Mouse (Mus musculus) ES-E14 (cell line): ENCODE measurements around the gene Zbtb7a. TPM values are rescaled to one million over a fixed set of nuclear protein-coding genes. Genes with fewer than 3 reads are reported as not detected.

ENCODE experiments used
- DNase-seq: peaks from one replicate; pipeline ENCODE4 v3.0.0-alpha.2; 2013; ENCODE audit warnings: low read depth, low spot score
- H3K27ac ChIP-seq: 2 replicates; pipeline ENCODE4 v1.5.1; 2012; ENCODE audit warnings: low read depth, mild to moderate bottlenecking, low read length, moderate library complexity, mixed read lengths; ENCODE audit not compliant: poor library complexity, insufficient read depth, severe bottlenecking
- H3K36me3 ChIP-seq: 2 replicates; pipeline ENCODE4 v1.6.1; 2012; ENCODE audit warnings: mild to moderate bottlenecking, low read length, moderate library complexity, mixed read lengths; ENCODE audit not compliant: control insufficient read depth, poor library complexity, insufficient read depth, severe bottlenecking
- H3K4me1 ChIP-seq, 2 experiments: fragments of 150-350 bp in 1 of 2; sonication (generic) in 1 of 2; 2 replicates each; pipeline ENCODE4 v1.6.1; 2012; ENCODE audit warnings: low read length in 2 of 2, mild to moderate bottlenecking in 1 of 2, mixed read lengths in 1 of 2; ENCODE audit not compliant: control insufficient read depth in 2 of 2, insufficient read depth in 2 of 2, poor library complexity in 1 of 2
- H3K4me3 ChIP-seq, 2 experiments: fragments of 150-350 bp in 1 of 2; sonication (generic) in 1 of 2; 2 replicates each; pipeline ENCODE4 v1.5.1; 2012; ENCODE audit warnings: low read length in 2 of 2, low read depth in 1 of 2, mild to moderate bottlenecking in 1 of 2, mixed read lengths in 1 of 2; ENCODE audit not compliant: insufficient read depth in 1 of 2, poor library complexity in 1 of 2, severe bottlenecking in 1 of 2
- H3K9ac ChIP-seq: 2 replicates; pipeline ENCODE4 v1.6.1; 2012; ENCODE audit warnings: low read depth, mild to moderate bottlenecking, low read length, mixed read lengths; ENCODE audit not compliant: poor library complexity, insufficient read depth, severe bottlenecking
- H3K9me3 ChIP-seq: fragments of 150-350 bp; sonication (generic); 2 replicates; pipeline ENCODE4 v1.6.1; 2012; ENCODE audit warnings: low read depth, mild to moderate bottlenecking, low read length; ENCODE audit not compliant: control insufficient read depth, insufficient read depth
- CHD2 ChIP-seq: IDR thresholded peaks from 2 replicates; pipeline ENCODE4 v1.6.1; 2014; ENCODE audit warnings: mild to moderate bottlenecking, low read depth, low read length, inconsistent platforms
- HCFC1 ChIP-seq: IDR thresholded peaks from 2 replicates; pipeline ENCODE4 v1.6.1; 2012; ENCODE audit warnings: low read length, inconsistent platforms, borderline replicate concordance; ENCODE audit not compliant: insufficient read depth
- MAFK ChIP-seq: IDR thresholded peaks from 2 replicates; pipeline ENCODE4 v1.6.1; 2014; ENCODE audit warnings: mild to moderate bottlenecking, low read depth, low read length, inconsistent platforms; ENCODE audit not compliant: insufficient read depth
- ZC3H11A ChIP-seq: IDR thresholded peaks from 2 replicates; pipeline ENCODE4 v1.6.1; 2012; ENCODE audit warnings: low read depth, mild to moderate bottlenecking, inconsistent platforms, low read length, borderline replicate concordance
- ZNF384 ChIP-seq: IDR thresholded peaks from 2 replicates; pipeline ENCODE4 v1.6.1; 2012; ENCODE audit warnings: low read depth, low read length, inconsistent platforms
- in situ Hi-C, 2 experiments: fragments of 600-800 bp; cut with MboI; formaldehyde crosslinking; loops; one replicate each; pipeline ENCODE4 v1.15.1; 2025; ENCODE audit warnings: low sequenced_read_pairs in 2 of 2, inconsistent platforms in 1 of 2; ENCODE audit not compliant: unreplicated experiment in 2 of 2
- total RNA-seq: library from RNA; depleted of rRNA; stranded (reverse); fragments of 300-350 nt; gene quantifications from 2 replicates; pipeline ENCODE4 v1.2.3, GENCODE M21; 2012

Gene Zbtb7a
- total RNA-seq, 1 experiment = 15.7 TPM

DNA sequence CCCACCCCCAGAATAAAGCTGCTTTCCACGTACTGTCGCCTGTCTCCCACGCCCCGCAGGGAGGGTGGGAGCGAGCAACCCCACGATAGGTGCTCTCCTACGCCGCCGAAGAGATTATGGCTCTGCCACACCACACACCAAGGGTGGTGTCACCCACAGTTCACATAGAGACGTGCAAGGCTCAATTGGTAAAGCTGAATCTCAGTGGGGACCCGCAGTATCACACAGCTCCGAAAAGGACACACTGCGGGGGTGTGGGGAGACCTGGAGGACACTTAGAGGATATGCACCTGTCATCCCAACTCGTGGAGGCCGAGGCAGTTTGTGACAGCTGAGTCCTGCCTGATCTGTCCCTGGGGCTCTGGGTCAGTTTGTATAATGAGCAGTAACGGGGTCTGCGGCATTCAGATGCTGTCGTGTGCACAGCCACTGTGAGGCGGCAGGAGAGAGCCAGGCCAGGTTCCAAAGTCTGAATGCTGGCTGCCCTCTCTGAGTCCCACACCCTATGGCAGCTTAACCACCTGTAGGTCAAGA lies 58.0 kb downstream of the Zbtb7a start:
- Histone ChIP-seq H3K36me3 (peaks cover 3% of the 10 kb centered on the region; the same call in 1 of the 2 replicates), H3K9me3 (no peaks in the 10 kb centered on the region), H3K4me1 (peaks cover 2 to 23% of the 10 kb centered on the region in 2 experiments; a peak in 3 of 4 replicates), H3K27ac (no peak overlapping the region), H3K4me3 (peak overlapping the region; percentile 68 to 87), H3K9ac (peak overlapping the region; percentile 94)
- DNase-seq = no peak
- TF ChIP-seq ZNF384 (no peak), HCFC1 (no peak), ZC3H11A (no peak), CHD2 (no peak), MAFK (no peak)
- in situ Hi-C loops = no loop called here

DNA sequence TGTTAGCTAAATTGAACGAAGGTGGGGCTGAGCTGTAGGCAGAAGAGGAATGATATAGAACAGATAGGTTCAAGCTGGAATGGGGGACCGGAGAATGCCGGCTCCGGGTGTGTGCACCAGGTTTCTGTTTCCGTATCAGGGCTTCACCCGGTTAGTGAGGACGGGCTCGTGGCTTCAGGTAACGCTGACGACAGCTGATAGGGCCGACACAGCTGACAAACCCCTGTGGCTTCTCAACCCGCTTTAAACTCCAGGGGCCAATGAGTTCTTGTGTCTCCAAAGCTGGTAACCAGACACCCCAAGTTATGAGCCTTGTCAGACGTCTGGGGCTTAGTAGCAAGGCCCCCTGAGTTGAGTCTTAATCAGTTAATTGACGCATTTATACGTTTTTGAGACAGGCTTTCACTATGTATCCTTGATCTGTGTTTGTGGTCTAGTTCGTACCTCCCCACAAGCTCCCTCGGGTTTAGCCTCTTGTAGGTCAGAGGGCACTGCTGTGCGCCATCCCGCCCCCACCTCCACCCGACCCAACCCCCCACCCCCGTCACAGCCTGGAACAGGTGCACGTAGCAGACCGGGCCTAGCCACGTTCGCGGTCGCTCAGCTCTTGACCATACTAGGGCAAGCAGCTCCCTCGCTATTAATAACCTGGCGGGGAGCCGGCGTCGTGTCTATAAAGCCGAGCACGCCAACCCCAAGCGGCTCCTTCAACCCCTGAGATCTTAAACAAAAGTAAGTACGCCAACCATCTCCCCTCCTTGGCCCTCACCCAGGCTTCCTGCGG lies 59.2 kb downstream of the Zbtb7a start:
- Histone ChIP-seq H3K9ac (0 out of 2 replicates have a peak overlapping the region, but pooled peaks have one; percentile 9), H3K36me3 (peaks cover 3% of the 10 kb centered on the region; the same call in 1 of the 2 replicates), H3K9me3 (no peaks in the 10 kb centered on the region), H3K27ac (no peak overlapping the region), H3K4me3 (no peak overlapping the region; a peak in 1 of 4 replicates), H3K4me1 (peaks cover 2 to 23% of the 10 kb centered on the region in 2 experiments; a peak in 3 of 4 replicates)
- in situ Hi-C loops = no loop called here
- no peak for TF ChIP-seq CHD2
- TF ChIP-seq HCFC1 = 0 out of 2 replicates have a peak, but pooled peaks have one; percentile 6
- DNase-seq = no peak

DNA sequence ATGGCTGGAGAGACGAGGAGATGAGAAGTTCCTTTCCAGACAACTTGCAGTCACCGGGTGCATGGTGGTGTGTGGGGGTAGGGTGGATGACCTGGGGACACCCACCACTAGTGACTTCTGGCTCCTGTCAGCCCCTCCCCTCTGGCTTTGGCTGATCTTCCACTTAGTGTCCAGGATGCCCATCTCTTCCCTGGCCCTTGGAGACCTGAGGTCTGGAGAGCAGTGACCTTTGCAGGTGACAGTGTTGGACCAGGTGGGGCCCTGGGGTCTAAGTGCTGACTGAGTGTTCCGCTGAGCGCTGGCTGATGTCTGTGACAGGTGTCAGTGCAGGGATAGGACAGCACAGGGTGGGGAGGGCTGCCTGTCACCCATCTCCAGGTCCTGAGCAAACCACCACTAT lies 60.3 kb downstream of the Zbtb7a start:
- Histone ChIP-seq H3K27ac (no peak overlapping the region), H3K36me3 (peaks cover 2% of the 10 kb centered on the region; the same call in 1 of the 2 replicates), H3K9ac (no peak overlapping the region), H3K9me3 (no peaks in the 10 kb centered on the region), H3K4me3 (no peak overlapping the region), H3K4me1 (peaks cover under 1 to 21% of the 10 kb centered on the region in 2 experiments; a peak in 3 of 4 replicates)
- in situ Hi-C loops = no loop called here
- no peak for DNase-seq
- no peak for TF ChIP-seq CHD2
- no peak for TF ChIP-seq ZNF384
- TF ChIP-seq HCFC1 = no peak
- TF ChIP-seq MAFK = no peak
- TF ChIP-seq ZC3H11A = no peak

DNA sequence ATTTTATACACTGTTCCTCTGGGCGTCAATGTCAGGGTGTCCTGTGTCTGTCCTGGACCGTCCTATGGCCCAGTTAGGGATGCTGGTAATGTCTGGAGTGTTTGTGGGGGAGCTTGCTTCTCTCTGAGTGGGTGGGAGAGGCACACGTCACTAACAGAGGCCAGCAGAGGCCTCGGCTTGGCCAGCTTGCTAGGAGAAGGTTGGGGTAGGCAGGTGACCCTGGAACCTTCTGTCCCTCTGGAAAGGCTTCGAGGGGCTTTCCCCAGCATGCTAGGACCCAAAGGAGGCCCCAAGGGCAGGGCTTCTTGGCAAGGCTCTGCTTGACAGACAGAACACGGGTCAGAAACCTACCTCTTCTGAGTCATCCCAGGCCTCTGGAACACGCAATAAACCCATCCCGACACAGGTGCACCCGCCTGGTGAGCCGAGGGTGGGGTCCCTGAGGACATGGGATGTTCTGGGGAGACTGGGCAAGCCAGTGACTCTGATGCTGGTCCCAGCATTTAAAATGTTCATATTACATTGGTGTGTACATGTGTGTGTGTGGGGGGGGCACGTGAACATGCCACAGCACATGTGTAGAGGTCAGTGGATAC lies 61.5 kb downstream of the Zbtb7a start:
- in situ Hi-C loops = no loop called here
- Histone ChIP-seq H3K4me3 (no peak overlapping the region), H3K36me3 (no peaks in the 10 kb centered on the region), H3K9ac (no peak overlapping the region), H3K9me3 (no peaks in the 10 kb centered on the region), H3K27ac (no peak overlapping the region), H3K4me1 (peaks cover 0 to 10% of the 10 kb centered on the region in 2 experiments; a peak in 2 of 4 replicates)
- no peak for DNase-seq
- TF ChIP-seq CHD2 (no peak), ZC3H11A (no peak), MAFK (no peak), ZNF384 (no peak), HCFC1 (no peak)
